ENCODE assay signal across 35 mouse cellular contexts in genomic region chr10:24320326-24320725, GRCm38 (mm10).
"Had no signal": no experiment of that assay in that cellular context is flagged by ENCODE, and none has a peak within 500 bp of the region (broad histone marks: within the 10 kb centered on the region; RNA-seq: fewer than 3 reads in every experiment).

No protein-coding gene starts in this region.

- H3K36me3 ChIP-seq: heart, embryonic 10.5 days; heart, embryonic 12.5 days; heart, embryonic 13.5 days; heart, embryonic 15.5 days; hindbrain, embryonic 10.5 days; hindbrain, embryonic 12.5 days; hindbrain, embryonic 13.5 days; hindbrain, embryonic 15.5 days; intestine, embryonic 15.5 days; kidney, embryonic 15.5 days had no signal

- ATAC-seq: hindbrain, embryonic 16.5 days; hindbrain, postnatal 0 days; inflammation-experienced regulatory T-cells, adult 6 months; intestine, embryonic 15.5 days; intestine, embryonic 16.5 days; intestine, postnatal 0 days had no signal

- H3K27me3 ChIP-seq: heart, embryonic 12.5 days; heart, embryonic 13.5 days; heart, embryonic 15.5 days; hindbrain, embryonic 12.5 days; hindbrain, embryonic 13.5 days; hindbrain, embryonic 15.5 days; intestine, embryonic 15.5 days; kidney, embryonic 15.5 days had no signal

- H3K9ac ChIP-seq: heart, embryonic 12.5 days; heart, embryonic 13.5 days; heart, embryonic 15.5 days; hindbrain, embryonic 12.5 days; hindbrain, embryonic 13.5 days; hindbrain, embryonic 14.5 days; hindbrain, embryonic 15.5 days; intestine, embryonic 15.5 days; kidney, embryonic 15.5 days had no signal

- H3K4me1 ChIP-seq: heart, embryonic 10.5 days; hindbrain, embryonic 13.5 days; intestine, embryonic 15.5 days had no signal

- DNase-seq: heart, postnatal 10 days; heart, postnatal 14 days; heart, postnatal 36 days; heart, postnatal 4 days; kidney, adult 11 months; kidney, adult 18-20 months; kidney, adult 2 months; kidney, adult 8-10 months; kidney, adult 9 months; kidney, postnatal 10 days; kidney, postnatal 14 days; kidney, postnatal 25 days; kidney, postnatal 36 days; kidney, postnatal 4 days; layer of hippocampus, adult 9-11 months; layer of hippocampus, postnatal 36 days had no signal

- H3K4me2 ChIP-seq: heart, embryonic 11.5 days; heart, embryonic 12.5 days; heart, embryonic 13.5 days; heart, embryonic 15.5 days; hindbrain, embryonic 12.5 days; hindbrain, embryonic 13.5 days; hindbrain, embryonic 14.5 days; hindbrain, embryonic 15.5 days; intestine, embryonic 15.5 days; kidney, embryonic 15.5 days had no signal

- H3K27ac ChIP-seq: heart, embryonic 10.5 days; heart, embryonic 13.5 days; heart, embryonic 15.5 days; hindbrain, embryonic 10.5 days; hindbrain, embryonic 12.5 days; hindbrain, embryonic 13.5 days; hindbrain, embryonic 14.5 days; hindbrain, embryonic 15.5 days; hindbrain, postnatal 0 days; intestine, embryonic 15.5 days; kidney, embryonic 15.5 days; kidney, postnatal 0 days; layer of hippocampus, adult 2 months had no signal

- H3K9me3 ChIP-seq: heart, embryonic 10.5 days; heart, embryonic 12.5 days; heart, embryonic 13.5 days; heart, embryonic 15.5 days; hindbrain, embryonic 10.5 days; hindbrain, embryonic 12.5 days; hindbrain, embryonic 13.5 days; hindbrain, embryonic 15.5 days; intestine, embryonic 15.5 days; kidney, embryonic 15.5 days had no signal

- H3K4me3 ChIP-seq: heart, embryonic 10.5 days; heart, embryonic 12.5 days; heart, embryonic 13.5 days; heart, embryonic 15.5 days; hindbrain, embryonic 10.5 days; hindbrain, embryonic 12.5 days; hindbrain, embryonic 13.5 days; hindbrain, embryonic 15.5 days; intestine, embryonic 15.5 days; kidney, embryonic 15.5 days; layer of hippocampus, adult 2 months had no signal
